Mouse (Mus musculus) heart, postnatal 4 days (tissue): ENCODE data around the gene Tnfsf13b. TPM values are rescaled to one million over a fixed set of nuclear protein-coding genes. Genes with fewer than 3 reads are reported as not detected.

Experiments
- DNase-seq: peaks from one replicate; pipeline ENCODE4 v3.0.0; 2021
- total RNA-seq, 2 experiments: library from RNA; stranded (reverse); gene quantifications; 2 replicates each; pipeline ENCODE4 v1.2.3; 2021

The Tnfsf13b gene
- total RNA-seq, 2 experiments from 2014 or later = 5.4 to 5.5 TPM

DNA sequence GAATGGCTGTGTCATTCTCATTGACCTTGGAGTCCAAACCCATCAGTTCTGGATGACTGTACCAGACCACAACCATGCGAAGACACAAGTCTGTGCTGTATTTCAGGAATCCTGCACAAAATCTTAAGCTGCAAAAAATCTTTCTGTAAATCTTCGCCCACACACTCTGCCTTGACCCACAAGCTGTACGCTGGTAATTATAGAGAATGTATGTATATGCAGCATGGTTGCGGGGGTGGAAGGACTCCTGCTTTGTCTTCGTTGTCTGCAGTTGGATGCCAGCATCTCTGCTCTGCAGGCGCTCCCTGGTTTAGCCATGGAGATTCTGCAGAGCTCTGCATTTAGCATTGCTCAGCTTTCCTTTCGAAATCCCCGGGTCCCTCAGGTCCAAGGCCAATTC, 42.9 kb downstream of the Tnfsf13b start:
- DNase-seq = no peak

DNA sequence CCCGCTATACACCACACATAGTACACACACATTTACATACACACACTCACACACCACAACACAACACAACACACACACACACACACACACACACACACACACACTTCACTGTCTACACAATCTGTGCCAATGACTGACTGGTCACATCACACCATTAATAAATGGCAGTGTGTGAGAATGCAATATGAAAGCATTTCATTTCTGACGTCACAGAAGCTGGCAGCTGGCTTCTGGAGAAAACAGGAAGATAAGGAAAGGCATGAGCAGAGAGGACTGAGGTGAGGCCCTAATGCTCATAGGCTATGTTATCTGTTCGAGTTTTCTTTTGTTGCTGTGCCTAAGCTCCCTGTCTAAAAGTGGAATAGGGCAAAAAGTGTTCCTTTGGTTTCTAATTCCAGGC, 45.3 kb downstream of the Tnfsf13b start:
- peak; percentile 10 for DNase-seq

DNA sequence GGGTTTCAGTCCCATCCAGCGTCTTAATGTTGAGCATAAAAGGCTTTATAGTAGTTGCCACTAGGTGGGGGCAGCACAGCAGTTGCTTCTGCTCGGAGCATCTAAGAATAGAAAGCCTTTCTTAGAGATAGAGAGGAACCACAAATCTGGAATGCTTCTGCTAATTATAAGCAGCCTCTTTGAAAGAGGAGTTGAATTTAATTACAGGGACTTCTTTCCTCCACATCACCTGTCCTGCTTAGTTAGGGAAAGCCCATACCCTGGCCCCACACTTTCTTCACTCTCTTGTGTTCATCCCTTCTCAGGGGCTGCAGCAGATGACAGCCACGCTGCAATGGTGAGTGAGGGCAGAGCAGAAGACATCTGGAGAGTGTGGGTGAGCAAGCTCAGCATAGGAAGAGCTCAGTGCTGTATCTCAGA, 47.3 kb downstream of the Tnfsf13b start:
- peak; percentile 18 for DNase-seq

DNA sequence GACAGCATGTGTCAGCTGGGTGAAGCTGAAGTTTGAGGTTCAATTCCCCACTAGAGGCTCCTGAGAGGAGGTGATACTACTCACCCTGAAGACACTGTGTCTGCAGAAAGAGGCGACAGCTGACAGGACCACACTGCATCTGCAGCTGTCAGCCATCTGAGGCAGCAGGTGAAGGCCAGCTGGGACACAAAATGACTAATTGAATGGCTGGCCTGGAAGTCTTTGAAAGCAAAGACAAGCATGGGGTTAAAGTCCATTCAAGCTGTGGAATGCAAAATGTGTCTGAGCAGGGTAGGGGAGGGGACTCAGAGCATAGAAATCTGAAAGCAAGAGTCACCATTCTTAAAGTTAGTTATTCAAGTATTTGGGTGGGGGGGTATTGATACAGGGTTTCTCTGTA, 54.7 kb downstream of the Tnfsf13b start:
- DNase-seq = no peak

DNA sequence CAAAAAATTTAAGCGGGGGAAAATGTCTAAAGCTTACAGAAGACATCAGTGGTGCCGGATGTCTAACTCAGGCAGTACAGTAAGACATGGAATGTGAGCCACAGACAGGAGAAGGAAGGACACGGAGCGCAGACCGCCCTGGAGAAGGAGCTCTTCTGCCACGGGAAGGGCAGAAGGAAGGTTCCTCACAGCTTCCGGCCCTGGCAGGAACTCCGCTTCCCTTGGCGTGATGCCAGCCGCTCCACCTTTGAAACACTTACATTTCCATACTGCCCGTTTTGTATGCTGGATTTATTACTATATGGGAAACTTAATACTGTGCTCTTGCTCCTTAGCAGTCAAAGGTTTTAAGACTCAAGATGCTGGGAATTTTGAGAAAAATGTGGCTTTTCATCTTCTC, 60.6 kb downstream of the Tnfsf13b start:
- no peak for DNase-seq

DNA sequence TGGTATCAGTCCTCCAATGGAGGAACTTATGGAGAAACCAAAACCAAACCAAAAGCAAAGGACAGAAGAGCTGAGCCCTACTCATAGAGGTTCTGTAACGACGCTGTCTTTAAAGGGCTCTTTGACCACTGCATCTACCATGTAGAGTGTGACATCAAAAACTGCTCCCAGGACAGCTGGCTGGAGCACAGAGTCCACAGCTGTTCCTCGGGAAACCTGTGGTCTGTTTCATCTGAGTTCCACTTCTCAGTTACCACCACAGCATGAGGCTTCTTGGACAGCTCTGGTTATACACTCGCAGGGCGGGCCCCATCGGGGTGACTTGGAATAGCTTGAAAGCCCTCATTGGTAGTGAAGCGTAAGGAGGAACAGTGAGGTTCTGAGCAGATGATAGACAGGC, 61.5 kb downstream of the Tnfsf13b start:
- no peak for DNase-seq

DNA sequence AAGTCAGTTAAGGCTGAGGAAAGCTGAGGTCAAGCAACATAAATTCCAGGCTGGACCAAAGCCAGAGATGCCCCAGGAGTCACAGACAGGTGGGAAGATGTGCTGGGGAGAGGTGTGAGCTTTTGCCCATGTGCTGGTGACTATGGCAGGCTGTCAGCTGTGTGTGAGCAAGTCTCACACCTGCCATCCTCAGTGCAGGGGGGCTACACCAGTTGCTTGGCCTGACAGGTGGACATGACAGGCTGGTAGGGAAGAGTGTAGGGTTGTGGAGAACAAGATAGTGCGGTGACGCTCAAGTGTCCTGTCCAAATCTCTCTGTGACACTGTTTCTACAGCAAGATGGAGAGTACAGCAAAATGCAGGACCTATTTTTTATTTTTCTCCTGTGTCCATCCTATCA, 66.1 kb downstream of the Tnfsf13b start:
- no peak for DNase-seq

Other genes with a start within 250 kb of the Tnfsf13b start
- not detected for gene Fam155a, start 235.3 kb upstream of the Tnfsf13b start, total RNA-seq
- gene Gm10217, start 142.2 kb upstream of the Tnfsf13b start, total RNA-seq = not detected
- 1 to 10 TPM; 4.8 to 6.6 TPM for gene Lig4, start 28.8 kb upstream of the Tnfsf13b start, total RNA-seq
- 10 to 100 TPM; 16.8 to 19.2 TPM for gene Abhd13, start 28.8 kb upstream of the Tnfsf13b start, total RNA-seq
- gene Myo16, start 147.4 kb downstream of the Tnfsf13b start, total RNA-seq = 10 to 100 TPM; 15.7 to 18.7 TPM